Mouse (Mus musculus) lung, adult 2 months (tissue): ENCODE measurements around the gene Cdcp2.

Experiments
- CTCF ChIP-seq: fragments of 200-500 bp; IDR thresholded peaks from 2 replicates; pipeline ENCODE4 v1.5.1; 2011; ENCODE audit warnings: mild to moderate bottlenecking, low read length, control low read depth; ENCODE audit not compliant: insufficient read depth
- POLR2A ChIP-seq: fragments of 200-500 bp; IDR thresholded peaks from 2 replicates; pipeline ENCODE4 v1.6.1; 2011; ENCODE audit warnings: low read depth, mild to moderate bottlenecking, control low read depth, low read length, borderline replicate concordance; ENCODE audit errors: extremely low read depth

- TF ChIP-seq CTCF: no peak
- no peak for TF ChIP-seq POLR2A
These were observed 14.5 kb upstream of the Cdcp2 start for GRCm38 (mm10) chr4:107082185-107082584.
